Mouse (Mus musculus) myocyte (in vitro differentiated cells): ENCODE data around the gene Nol4l.

Experiments
- E2F4 ChIP-seq: IDR thresholded peaks from one replicate; pipeline ENCODE4 v1.6.1; 2011; ENCODE audit warnings: mild to moderate bottlenecking, control low read depth, moderate library complexity; ENCODE audit not compliant: insufficient read depth
- MYOG ChIP-seq, 3 experiments: IDR thresholded peaks; one replicate each; pipeline ENCODE4 v1.6.1; 2011; ENCODE audit warnings: control low read depth in 2 of 3, low read depth in 2 of 3, mild to moderate bottlenecking in 2 of 3; ENCODE audit not compliant: insufficient read length in 2 of 3, control insufficient read depth in 1 of 3, insufficient read depth in 1 of 3
- POLR2AphosphoS2 ChIP-seq: IDR thresholded peaks from one replicate; pipeline ENCODE4 v1.6.1; 2011; ENCODE audit warnings: low read depth, control low read depth; ENCODE audit not compliant: insufficient read length

DNA sequence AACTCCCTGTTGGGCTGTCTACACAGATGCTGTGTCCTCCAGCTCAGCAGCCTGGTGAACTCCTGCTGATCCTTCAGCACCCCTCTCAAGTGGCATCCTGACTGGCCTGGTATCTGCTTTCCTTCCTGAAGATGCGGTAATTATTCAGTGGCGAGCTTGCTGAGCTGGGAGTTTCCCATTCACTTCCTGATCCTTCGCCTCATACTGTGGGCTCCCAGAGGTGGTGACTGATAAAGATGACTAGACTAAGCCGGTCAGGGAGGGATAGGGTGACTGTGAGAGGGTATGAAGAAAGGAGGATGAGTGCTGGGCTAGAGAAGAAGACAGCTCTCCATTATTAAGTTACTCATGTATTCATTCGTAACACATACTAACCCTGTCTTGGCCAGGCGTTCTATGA lies 28.7 kb upstream of the Nol4l start:
- TF ChIP-seq POLR2AphosphoS2 = no peak
- no peak for TF ChIP-seq MYOG (IDR thresholded peaks at IDR 0.05; ENCODE audit: control insufficient read depth in 1 of 3, insufficient read depth in 1 of 3, insufficient read length in 2 of 3, low read depth in 2 of 3)
- TF ChIP-seq E2F4 = no peak
